Mouse (Mus musculus): ENCODE results near the gene Mpdz.

Mpdz gene

DNA sequence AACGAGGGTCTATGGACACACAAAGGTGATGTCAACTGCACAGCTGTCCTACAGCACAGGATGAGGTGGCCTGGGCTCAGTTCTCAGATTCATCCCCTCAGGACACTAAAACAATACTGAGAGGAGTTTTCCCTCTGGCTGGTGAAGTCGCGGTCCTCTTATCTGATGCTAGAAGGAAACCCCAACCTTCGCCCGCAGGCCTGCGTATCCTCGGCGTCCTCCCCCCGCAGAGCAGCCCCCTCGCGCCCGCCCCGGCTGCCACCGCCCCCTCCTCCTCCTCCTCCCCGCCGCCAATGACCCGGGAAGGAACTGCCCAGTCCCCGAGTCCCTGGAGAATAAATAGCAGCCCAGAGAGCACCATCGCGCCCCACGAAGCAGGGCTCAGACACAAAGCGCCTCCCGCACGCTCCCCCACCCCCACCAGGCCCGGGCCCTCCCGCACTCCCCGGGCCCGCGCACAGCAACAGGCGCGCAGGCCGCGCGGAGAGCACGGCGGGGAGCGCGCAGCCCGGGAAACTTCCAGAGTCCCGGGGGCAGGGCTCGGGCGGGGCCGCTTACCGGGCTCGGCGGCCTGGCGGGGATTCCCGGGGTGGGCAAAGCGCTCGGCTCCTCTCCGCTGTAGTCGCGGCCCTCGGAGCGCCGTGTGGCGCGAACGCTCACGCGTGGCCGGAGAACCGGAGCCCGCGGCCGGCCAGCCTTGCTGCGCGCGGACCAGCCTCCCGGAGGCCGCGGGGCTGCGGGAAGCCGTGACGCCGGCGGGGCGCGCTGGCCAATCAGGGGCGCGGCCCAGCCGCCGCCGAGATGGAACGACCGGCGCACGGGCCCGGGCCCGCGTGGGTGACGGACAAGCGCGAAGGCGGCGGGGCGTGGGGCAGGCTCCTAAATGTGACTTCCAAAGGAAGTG, at the start of gene Mpdz:
Gene Mpdz, minus strand, starts transcription at position 738 of the 904 bp plus-strand sequence.
- no peak for DNase-seq (ENCODE audit: low read depth)

DNA sequence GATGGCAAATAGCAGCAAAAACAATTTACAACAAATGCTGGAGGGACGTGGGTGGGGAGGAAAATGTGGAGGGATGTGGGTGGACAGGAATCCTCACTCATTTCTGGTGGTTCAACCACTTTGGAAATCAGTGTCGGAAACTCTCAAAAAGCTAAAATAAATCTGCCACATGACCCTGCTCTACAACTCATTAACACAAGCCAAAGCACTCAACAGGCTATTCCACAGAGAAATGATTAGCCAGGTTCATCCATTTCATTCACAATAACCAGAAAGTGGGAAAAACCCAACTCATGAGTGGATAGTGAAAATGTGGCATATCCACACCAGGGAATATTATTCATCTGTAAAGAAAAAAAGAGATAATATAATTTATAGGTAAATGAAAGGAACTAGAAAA, 47.9 kb upstream of the Mpdz start:
- DNase-seq (ENCODE audit: low read depth) = no peak

DNA sequence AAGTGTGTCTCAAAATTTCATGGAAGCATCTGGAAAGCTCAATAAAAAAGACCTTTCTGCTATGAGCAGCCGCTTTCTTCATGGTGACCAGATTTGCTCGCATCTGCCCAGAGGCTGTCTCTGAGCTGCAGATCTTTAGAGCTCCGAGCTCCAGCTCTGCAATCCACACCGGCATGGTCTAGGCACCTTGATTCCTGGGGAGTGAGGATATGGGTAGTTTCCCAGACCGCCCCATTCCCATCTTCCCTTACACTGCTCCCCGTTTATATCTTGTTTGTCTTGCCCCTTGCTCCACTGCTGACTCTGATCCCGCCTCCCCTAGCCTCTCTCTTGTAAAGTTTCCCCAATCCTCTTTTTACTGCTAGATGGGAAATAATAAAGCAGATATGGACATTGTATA, 42.0 kb upstream of the Mpdz start:
- no peak for DNase-seq (ENCODE audit: low read depth)

DNA sequence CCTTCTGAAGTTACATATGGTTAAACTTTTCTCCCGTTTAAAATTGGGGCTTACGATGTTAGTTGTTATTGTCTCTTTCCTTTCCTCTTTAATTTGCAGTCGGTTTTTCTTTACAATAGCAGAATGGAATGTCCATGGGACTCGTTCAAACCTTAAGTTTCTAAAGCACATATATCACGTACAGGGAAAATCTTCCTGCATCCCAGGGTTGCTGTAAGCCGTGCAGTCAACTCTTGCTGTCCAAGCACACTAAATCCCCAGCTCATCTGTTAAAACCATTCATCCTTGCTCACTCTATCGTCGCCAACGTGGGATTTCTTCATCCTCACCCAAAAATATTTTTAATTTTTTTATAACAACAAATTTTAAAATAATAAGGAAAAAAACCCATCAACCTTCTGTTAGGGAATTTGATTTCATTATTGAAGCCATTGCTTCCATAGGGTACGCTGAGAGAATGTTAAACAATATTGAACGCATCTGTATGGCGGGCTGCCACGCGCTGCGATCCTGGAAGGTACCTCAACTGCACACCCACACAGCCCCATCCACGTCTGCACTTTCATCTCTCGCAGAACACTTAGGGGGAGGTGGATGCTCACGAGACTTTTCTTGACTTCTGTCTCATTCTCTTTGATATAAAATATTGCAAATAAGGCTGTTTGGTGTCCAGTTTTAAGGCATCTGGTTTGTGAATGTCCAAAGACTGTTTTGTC, 41.4 kb upstream of the Mpdz start:
- DNase-seq (ENCODE audit: low read depth) = no peak

DNA sequence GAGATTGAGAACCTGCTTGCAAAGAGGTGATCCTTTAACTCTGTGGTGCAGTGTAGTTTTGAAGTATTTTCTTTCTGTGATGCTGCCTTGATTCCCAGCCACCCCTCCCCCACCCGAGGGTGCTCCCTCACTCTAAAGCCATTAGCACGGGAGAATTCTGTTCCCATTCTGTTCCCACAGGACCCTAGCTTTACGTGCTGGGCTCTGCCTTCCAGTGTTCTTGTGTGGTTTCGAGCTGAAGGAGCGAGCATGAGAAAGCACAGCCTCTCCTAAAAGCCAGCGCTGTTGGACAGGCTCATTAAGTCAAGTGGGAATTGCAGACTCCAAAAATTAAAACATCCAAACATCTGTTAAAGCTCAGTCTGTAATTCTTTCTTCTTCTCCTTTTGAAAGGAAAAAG, 40.5 kb upstream of the Mpdz start:
- DNase-seq (ENCODE audit: low read depth) = no peak

DNA sequence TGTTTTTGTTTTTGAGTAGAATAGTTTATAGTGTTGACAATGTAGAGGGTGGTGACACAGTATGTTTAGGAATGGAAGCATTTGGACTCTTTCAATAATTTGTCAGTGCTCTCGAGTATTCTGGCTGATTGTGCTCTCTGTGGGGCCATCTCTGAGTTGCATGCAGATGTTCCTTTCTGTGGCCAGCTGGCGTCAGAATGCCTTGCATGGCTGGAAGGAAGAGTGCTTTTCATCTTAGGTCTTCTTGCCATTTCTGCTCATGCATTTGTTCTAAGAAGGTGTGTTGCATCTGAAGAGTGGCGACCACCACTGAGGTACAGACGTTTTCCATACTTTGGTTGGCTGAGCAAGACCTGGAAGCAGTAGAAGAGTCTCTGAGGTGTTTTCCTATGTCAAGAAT, 24.2 kb upstream of the Mpdz start:
- DNase-seq (ENCODE audit: low read depth) = no peak

DNA sequence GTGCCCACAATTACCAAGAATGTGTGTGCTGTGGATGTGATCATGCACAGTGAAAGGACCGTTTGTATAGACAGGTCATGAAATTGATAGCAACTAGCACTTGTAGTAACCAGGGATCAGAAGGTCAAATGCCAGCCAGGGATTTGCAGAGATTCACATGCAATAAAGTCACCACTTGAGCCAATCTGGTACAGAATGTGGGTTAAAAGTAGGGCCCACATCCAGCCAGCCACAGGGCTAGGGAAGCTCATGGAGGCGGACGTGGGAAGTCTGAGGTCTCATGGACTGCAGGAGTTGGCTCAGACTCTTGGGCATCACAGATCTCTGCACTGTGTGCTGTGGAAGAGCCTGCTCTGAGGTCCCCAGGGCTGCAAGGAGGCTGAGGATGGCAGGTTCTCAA, 22.6 kb upstream of the Mpdz start:
- DNase-seq (ENCODE audit: low read depth) = no peak

DNA sequence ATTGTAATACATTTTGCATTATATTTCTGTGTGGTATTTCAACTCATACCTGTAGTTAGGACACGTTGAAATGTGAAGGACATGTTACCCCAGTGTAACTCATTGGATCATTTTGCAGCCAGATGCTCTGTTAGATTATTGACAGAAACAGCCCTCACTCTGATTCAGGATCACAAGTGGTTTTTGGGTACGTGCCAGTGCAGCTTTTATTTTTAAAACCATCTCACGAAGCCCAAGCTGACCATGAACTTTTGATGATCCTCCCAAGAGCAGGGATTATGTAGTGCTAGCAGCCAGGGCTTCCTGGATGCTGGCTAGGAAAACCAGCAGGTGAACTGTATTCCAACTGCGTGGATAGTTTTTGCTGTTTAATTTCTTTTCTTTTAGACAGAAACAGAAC, 19.6 kb upstream of the Mpdz start:
- no peak for DNase-seq (ENCODE audit: low read depth)

DNA sequence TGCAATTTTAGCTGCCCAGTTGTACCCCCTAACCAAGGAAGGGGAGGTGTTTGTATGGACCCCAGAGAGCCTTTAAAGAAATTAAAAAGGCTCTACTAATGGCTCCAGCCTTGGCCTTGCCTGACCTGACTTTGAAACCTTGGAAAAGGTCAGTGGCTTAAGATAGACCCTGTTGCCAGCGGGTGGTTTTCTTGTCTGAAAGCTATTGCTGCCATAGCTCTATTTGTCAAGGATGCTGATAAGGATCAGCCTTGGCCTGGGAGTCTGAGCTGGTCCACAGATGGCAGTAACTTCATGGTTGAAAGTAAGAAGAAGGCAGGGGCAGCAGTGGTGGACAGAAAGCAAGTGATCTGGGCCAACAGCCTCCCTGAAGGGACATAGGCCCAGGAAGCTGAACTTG, 16.3 kb upstream of the Mpdz start:
- no peak for DNase-seq (ENCODE audit: low read depth)

DNA sequence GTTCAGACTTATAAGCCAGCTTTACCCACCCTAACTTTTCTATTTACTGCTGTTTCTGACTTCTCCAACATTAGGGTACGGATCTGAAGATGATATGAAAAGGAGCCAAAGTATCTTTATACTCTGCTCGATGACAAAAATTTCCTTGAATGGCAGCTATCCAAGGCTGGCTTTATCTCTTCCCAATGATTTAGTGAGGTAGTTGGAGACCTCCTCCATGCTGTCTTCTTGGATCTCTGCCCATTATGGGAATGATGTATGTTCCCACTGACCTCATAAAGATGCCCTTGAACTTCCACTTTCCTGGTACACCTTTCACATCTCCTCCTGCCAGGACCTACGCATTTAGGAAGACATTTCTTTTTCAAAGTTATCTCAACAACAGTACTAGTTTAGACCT, 11.2 kb upstream of the Mpdz start:
- DNase-seq (ENCODE audit: low read depth) = no peak

DNA sequence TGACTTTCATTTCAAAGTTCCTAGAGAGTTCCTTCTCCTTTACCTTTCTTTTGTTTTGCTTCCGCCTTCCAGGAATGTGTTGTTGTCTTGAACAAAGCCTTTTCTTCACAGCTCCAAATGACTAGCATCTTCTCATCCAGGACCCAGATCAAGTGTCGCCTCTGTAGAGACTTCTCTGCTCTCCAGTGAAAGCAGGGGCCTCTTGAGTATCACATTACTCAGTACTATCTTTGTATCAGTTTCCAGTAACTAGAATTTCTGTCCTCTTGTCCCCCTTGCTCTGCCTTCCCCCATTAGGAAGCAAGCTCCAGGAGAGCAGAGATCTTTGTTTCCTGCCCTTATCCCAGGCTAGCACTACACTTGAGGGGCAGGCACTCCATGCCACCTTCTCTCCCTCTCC, 9.6 kb upstream of the Mpdz start:
- DNase-seq (ENCODE audit: low read depth) = no peak

DNA sequence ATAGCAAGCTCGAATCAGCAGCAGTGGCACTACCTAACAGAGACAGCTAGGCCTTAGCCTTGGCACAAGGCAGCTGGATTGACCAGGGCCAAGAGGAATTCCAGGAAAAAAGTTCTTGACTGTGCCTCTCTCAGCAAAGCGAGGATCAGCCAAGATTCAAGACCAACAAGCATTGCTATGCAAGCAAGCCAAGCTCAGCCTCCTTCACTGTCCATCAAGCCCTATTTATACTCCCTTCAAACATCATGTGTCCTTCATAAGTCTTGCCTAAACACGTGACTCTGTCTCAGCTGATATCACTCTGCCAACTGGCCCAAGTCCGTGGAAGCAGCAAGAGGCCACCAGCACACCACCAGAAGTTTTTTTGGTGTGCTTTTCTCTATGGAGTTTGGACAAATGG, 6.8 kb upstream of the Mpdz start:
- no peak for DNase-seq (ENCODE audit: low read depth)

DNA sequence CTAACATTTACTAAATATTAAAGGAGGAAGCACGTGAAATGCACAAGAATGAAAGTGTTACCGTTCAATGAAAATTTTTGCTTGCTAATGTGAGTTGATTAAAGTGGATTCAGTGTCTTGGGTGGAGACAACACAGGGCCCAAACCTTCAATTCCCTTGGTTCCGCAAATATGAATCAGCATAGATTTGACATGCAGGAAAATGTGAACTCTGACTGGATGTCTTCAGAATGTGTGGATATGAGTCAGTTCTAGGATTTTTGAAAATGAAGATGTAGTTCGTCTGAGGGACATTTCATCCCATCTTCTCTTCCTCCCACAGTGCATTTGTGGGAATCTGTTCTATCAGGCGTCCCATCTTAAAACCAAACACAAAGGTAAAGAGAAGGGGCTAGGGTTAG, 951 bp upstream of the Mpdz start:
- DNase-seq (ENCODE audit: low read depth) = no peak

DNA sequence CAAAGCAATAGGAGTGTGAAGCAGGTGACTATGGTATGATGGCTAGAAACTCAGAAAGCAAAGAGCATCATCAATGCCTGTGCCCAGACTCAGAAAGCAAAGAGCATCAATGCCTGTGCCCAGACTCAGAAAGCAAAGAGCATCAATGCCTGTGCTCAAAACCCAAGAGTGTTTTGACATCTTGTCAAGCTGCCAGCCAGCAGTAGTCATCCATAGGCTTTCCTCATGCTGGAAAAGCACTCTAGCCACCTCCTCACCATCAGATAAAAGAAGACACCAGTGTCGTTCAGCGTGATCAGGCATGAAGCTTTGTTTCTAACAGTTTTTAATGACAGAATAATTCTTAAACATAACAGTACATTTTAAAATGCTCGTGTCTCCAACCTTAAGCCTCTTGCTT, 8.7 kb downstream of the Mpdz start:
- no peak for DNase-seq (ENCODE audit: low read depth)

DNA sequence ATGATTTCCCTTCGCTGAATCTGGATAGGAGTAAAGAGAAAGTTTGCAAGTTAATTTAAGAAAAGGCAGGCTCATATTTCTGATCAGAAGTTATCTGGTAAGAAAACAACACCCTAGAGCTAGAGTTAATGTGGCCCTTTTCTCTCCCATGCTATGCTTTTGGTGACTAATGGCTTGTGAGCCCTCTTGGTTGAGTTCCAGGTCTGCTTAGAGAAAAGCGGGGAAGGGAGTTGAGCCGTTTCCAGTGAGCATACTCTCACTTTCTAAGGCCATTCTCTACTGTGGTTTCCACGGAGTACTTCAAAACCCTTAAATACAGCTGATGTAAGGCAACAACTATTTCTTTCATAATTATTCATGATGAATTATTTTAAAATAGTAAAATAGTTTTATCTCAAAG, 11.8 kb downstream of the Mpdz start:
- no peak for DNase-seq (ENCODE audit: low read depth)

DNA sequence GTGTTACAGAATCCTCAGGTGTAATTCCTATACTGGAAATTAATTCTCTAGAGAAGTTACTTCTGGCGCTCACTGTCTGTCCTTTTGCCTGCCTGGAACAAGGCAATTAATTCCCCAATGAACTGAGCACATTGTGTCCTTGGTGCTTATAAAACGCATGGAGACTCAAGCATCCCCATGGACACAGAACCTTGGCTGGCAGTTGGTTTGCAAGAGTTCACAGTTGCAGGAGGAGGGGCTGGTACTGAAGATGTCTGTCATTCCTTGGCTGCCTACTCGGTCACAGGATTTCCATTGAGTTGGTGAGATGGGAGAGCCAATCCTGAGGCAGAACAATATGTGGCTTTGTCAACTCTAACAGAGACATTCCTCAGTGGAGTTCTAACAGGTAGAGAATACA, 12.5 kb downstream of the Mpdz start:
- DNase-seq (ENCODE audit: low read depth) = no peak

DNA sequence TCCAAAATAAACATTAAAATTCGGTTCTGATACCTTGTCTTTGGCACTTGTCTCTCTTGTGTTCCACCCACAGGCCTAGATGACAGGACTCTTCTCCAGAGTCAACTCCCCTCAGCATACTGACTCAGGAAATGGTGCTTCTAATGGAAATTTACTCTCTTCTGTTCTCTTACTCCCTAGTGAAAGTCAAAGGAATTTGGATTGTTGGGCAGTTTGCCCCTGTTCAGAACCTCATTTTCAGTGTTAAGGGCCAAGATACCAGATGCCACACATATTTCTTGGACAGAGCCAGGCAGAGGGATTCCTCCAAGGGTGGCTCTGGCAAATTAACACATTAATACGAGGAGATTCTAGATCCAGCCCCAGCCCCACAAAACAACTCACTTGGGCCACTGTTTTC, 12.9 kb downstream of the Mpdz start:
- no peak for DNase-seq (ENCODE audit: low read depth)

DNA sequence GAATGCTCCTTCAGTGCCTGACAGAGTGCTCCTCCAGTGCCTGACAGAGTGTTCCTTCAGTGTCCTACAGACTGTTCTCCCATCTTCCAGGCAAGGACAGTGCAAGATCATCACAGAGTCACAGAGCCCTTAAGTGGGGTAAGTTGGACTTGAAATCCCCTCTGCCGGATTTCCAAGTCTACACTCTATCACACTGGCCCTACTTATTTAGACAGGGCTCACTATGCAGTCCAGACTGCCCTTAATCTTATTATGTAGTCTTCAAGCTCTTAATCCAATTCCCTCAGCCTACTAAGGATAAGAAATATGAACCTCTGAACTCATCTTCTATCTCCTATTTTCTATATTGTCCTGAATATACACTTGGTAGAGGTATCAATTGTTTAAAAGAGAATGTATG, 19.1 kb downstream of the Mpdz start:
- no peak for DNase-seq (ENCODE audit: low read depth)

DNA sequence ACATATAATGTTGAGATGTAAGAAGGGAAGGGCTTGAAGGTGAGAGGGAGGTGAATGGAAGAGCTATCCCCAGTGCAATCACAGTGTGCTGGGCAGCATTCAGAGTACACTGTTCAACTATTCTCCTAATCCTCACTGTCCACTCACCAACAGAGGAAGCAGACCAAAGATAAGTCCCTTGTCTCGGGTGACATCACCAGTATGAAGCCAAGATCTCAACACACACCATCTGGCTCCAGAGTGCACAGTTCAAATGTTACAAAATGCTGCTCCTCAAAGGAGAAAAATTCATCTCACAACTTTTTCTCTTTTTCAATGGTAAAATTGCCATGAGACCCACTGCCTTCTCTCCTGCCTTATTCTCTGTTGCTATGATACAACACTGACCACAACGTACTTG, 21.0 kb downstream of the Mpdz start:
- DNase-seq (ENCODE audit: low read depth) = no peak

DNA sequence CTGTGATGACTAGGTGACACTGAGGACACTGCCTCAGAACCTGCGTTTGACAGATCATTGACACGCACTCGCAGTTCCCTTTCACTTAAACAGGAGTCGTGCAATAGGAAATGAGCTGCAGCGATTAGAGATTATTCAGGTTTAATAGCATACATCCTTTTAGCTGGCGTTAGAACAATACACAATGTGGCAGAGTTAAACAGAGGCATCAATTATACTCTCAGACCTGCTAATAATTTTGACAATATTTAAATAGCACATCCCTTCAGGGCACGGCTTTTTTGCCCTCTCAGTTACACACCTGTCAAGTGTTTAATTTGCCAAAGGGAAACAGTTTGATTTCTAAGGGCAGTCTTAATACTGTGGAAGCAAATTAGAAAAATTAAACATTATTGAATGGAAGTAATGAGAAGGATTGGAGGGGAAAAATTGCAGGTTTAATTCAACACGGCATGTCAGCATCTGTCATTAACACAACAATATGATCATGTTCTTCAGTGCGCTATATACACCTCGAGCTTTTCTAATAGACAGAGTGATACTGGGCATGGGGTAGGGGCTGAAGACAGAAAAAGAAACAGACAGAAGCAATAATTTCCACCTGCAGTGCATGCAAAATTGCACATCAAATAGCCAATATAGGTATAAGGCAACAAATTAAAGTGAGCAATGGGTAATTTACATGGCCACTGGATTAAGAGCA, 27.1 kb downstream of the Mpdz start:
- no peak for DNase-seq (ENCODE audit: low read depth)

DNA sequence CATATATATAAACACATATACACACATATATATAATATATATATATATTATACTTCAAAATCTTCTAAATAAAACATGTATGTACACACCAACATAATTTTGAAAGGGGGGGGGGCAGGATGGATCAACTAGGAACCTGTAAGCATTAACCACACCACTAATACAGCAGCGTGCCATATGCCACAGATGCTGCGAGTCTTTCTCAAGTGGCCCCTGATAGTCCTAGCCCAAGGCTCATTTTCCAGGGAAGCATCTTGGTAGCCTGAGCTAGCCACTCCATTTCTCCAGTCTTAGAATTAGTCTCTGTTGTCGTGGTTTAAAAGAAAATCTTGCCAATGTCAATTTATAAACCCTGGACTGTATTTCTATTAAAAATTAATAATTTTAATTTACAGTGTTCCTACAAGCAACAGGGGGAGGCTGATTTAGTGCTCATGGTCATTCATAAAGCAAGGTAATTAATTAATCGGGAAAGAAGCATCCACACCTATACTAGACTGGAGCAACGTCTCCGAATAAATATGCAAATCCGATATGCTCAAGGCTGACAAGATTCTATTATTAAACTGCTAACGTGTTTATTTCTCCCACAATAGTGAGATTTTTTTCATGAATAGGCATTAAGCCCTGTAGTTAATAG, 27.8 kb downstream of the Mpdz start:
- DNase-seq (ENCODE audit: low read depth) = no peak

DNA sequence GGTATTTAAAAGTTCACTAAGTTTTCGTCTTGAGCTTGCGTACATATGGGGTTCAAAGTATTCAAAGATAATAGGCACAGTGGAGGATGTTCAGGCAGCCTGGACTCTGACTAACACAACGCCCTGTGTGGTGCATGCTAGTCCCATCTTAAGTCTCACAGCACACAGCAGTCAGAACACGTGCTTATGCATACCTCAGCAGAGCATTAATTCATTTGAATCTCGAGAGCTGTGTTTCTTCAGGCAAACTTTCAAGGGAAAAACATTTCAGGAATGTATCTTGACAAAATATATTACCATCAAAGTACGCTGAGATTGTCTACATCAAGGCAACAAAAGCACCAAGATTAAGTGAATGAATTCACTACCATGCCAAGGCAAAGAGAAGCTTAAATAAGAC, 45.7 kb downstream of the Mpdz start:
- DNase-seq (ENCODE audit: low read depth) = no peak

DNA sequence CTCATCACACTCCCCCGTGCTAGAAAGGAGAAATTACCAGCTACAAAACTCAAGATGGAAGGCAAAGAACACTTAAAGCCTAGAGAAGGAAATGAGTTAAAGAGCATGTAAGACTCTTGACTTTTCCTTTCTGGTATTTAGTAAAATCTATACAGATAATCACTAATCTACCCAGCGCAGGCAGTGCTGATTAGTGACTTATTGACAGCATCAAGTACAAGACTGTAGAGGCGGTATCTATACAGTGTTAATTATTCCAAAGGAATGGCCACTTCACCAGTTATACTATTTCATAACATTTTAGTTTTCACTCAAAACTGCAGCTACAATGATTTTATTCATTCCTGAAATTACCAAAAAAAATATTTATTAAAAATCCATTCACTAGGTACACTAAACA, 49.7 kb downstream of the Mpdz start:
- DNase-seq (ENCODE audit: low read depth) = no peak

Measured in c-Kit-positive CD71-negative TER-119-negative erythroid progenitor cells, embryonic 14.5 days (primary cell).